Mouse (Mus musculus) olfactory bulb, adult 2 months (tissue): ENCODE results near the gene Spata25. TPM values are rescaled to one million over a fixed set of nuclear protein-coding genes. Genes with fewer than 3 reads are reported as not detected.
"Not testable (repeated sequence)": the region's sequence is repeated elsewhere in the genome, so short reads cannot be mapped to it uniquely, and the experiment has no call there.

Experiments
- H3K27ac ChIP-seq: fragments of 200-500 bp; 2 replicates; pipeline ENCODE4 v1.5.1; 2012; ENCODE audit warnings: low read depth, low read length; ENCODE audit not compliant: insufficient read depth
- H3K4me1 ChIP-seq: fragments of 200-500 bp; 2 replicates; pipeline ENCODE4 v1.6.1; 2012; ENCODE audit warnings: low read length; ENCODE audit not compliant: control insufficient read depth, insufficient read depth
- H3K4me3 ChIP-seq: fragments of 200-500 bp; 2 replicates; pipeline ENCODE4 v1.5.1; 2012; ENCODE audit warnings: mild to moderate bottlenecking, low read depth, low read length, moderate library complexity; ENCODE audit not compliant: insufficient read depth
- CTCF ChIP-seq: fragments of 200-500 bp; IDR thresholded peaks from 2 replicates; pipeline ENCODE4 v1.5.1; 2012; ENCODE audit warnings: low read depth, mild to moderate bottlenecking, low read length, moderate library complexity; ENCODE audit not compliant: insufficient read depth
- POLR2A ChIP-seq: fragments of 200-500 bp; IDR thresholded peaks from 2 replicates; pipeline ENCODE4 v1.6.1; 2012; ENCODE audit warnings: mild to moderate bottlenecking, low read depth, low read length, moderate library complexity; ENCODE audit not compliant: insufficient read depth
- WGBS: fragments of 180-500 bp; shearing (Covaris S2); methylation state at CpG from one replicate; pipeline ENCODE4 v1.1.7; 2018; 5-methylcytosine and 5-hydroxymethylcytosine counted together
- polyA plus RNA-seq: library from polyadenylated mRNA; stranded (reverse); fragments of >200 nt; gene quantifications from 2 replicates; pipeline ENCODE4 v1.2.4, GENCODE M21; 2012; ENCODE audit warnings: low replicate concordance; ENCODE audit not compliant: missing spikeins, insufficient read depth, insufficient read length

Gene Spata25
- polyA plus RNA-seq, 1 experiment = not detected

GRCm38 (mm10) chr2:164856309-164857100 lies 28.2 kb upstream of the Spata25 start:
- Histone ChIP-seq H3K4me1 (peaks cover 21% of the 10 kb centered on the region), H3K27ac (no peak overlapping the region), H3K4me3 (peak overlapping the region; percentile 52)
- TF ChIP-seq POLR2A (no peak), CTCF (no peak)
- WGBS = 3% methylated on average over 42 of the region's 42 CpGs

GRCm38 (mm10) chr2:164855572-164855971 lies 27.2 kb upstream of the Spata25 start:
- H3K4me1 ChIP-seq = peaks cover 21% of the 10 kb centered on the region
- 87% methylated on average over 5 of the region's 5 CpGs for WGBS
- H3K27ac ChIP-seq, H3K4me3 ChIP-seq: not testable (repeated sequence)

- 78% methylated on average over 8 of the region's 8 CpGs for WGBS
- TF ChIP-seq CTCF = no peak
- TF ChIP-seq POLR2A = no peak
- Histone ChIP-seq H3K4me3 (no peak overlapping the region), H3K4me1 (no peaks in the 10 kb centered on the region), H3K27ac (no peak overlapping the region)
Observed at GRCm38 (mm10) chr2:164850061-164850460, 21.7 kb upstream of the Spata25 start.

- Histone ChIP-seq H3K4me3 (no peak overlapping the region), H3K27ac (no peak overlapping the region), H3K4me1 (no peaks in the 10 kb centered on the region)
- 49% methylated on average over 3 of the region's 3 CpGs for WGBS
- TF ChIP-seq POLR2A (no peak), CTCF (no peak)
Observed at GRCm38 (mm10) chr2:164845782-164846181, 17.4 kb upstream of the Spata25 start.

GRCm38 (mm10) chr2:164835164-164835563 lies 6.8 kb upstream of the Spata25 start:
- Histone ChIP-seq H3K4me1 (peaks cover 22% of the 10 kb centered on the region), H3K27ac (no peak overlapping the region), H3K4me3 (no peak overlapping the region)
- 89% methylated on average over 4 of the region's 4 CpGs for WGBS
- no peak for TF ChIP-seq POLR2A
- no peak for TF ChIP-seq CTCF

- H3K27ac ChIP-seq = no peak overlapping the region
- WGBS = 32% methylated on average over 8 of the region's 8 CpGs
- peaks cover 22% of the 10 kb centered on the region for H3K4me1 ChIP-seq
- TF ChIP-seq CTCF (no peak), POLR2A (no peak)
- peak overlapping the region; percentile 74 for H3K4me3 ChIP-seq
Observed at GRCm38 (mm10) chr2:164834531-164834930, 6.2 kb upstream of the Spata25 start.

- TF ChIP-seq POLR2A (peak; percentile 52; the same call in 1 of the 2 replicates), CTCF (no peak)
Observed at GRCm38 (mm10) chr2:164833314-164833959, 5.1 kb upstream of the Spata25 start, which contains the start of gene Neurl2. Gene Neurl2, minus strand, starts transcription at chr2:164833456.

GRCm38 (mm10) chr2:164832748-164833301 lies 4.5 kb upstream of the Spata25 start, which contains the start of gene Ctsa:
Gene Ctsa, plus strand, starts transcription at chr2:164832873.
- peak within 1 kb of the TSS; percentile 74 for H3K4me3 ChIP-seq
- WGBS = under 1% methylated on average over 35 of the region's 35 CpGs
- H3K4me1 ChIP-seq = peaks cover 24% of the 10 kb centered on the region
- H3K27ac ChIP-seq = peak within 1 kb of the TSS; percentile 83
- no peak; the same call in 1 of the 2 replicates for TF ChIP-seq CTCF
- no peak for TF ChIP-seq POLR2A

More at GRCm38 (mm10) chr2:164833314-164833959, 5.1 kb upstream of the Spata25 start, which contains the start of gene Neurl2:
- peak within 1 kb of the TSS; percentile 83 for H3K27ac ChIP-seq
- WGBS = 0% methylated on average over 31 of the region's 31 CpGs
- H3K4me3 ChIP-seq = peak within 1 kb of the TSS; percentile 74
- peaks cover 22% of the 10 kb centered on the region for H3K4me1 ChIP-seq
